Mouse (Mus musculus) spleen, embryonic (tissue): ENCODE data around the gene Abca7.

Experiments used
- CTCF ChIA-PET: fragments of 350-600 bp; sonication (Branson Sonifier 250); formaldehyde crosslinking; loops from one replicate; lab custom pipeline; 2022; lab: Charles Lee

Gene Abca7

DNA sequence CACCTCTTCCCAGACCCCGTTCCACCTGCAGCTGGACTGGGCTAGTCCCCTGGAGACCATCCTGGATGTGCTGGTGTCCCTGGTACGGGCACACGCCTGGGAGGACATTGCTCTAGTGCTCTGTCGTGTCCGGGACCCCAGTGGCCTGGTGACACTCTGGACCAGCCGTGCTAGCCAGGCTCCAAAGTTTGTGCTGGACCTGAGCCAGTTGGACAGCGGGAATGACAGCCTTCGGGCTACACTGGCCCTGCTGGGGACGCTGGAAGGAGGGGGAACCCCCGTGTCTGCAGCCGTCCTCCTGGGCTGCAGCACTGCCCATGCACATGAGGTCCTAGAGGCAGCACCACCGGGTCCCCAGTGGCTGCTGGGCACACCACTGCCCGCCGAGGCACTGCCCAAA lies 23.5 kb upstream of the Abca7 start:
- CTCF ChIA-PET = no interaction called here

DNA sequence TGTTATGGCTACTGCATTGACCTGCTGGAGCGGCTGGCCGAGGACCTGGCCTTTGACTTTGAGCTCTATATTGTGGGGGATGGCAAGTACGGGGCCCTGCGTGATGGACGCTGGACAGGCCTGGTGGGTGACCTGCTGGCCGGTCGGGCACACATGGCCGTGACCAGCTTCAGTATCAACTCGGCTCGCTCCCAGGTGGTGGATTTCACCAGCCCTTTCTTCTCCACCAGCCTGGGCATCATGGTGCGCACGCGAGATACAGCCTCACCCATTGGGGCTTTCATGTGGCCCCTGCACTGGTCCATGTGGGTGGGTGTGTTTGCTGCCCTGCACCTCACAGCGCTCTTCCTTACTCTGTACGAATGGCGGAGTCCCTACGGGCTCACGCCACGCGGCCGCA lies 22.2 kb upstream of the Abca7 start:
- CTCF ChIA-PET = no interaction called here

DNA sequence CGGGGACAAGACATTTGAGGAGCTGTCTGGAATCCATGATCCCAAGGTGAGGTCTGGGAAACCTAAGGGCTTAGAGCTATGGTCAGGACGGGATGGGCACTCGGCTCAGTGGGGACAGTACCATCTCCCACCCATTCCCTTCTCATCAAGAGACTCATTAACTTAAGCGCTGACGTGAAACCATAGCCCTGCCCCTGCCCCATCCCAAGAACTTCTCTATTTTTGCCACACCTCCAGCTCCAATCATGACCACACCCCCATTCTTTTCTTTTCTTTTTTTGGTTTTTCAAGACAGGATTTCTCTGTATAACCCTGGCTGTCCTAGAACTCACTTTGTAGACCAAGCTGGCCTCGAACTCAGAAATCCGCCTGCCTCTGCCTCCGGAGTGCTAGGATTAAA lies 21.6 kb upstream of the Abca7 start:
- CTCF ChIA-PET = no interaction called here

DNA sequence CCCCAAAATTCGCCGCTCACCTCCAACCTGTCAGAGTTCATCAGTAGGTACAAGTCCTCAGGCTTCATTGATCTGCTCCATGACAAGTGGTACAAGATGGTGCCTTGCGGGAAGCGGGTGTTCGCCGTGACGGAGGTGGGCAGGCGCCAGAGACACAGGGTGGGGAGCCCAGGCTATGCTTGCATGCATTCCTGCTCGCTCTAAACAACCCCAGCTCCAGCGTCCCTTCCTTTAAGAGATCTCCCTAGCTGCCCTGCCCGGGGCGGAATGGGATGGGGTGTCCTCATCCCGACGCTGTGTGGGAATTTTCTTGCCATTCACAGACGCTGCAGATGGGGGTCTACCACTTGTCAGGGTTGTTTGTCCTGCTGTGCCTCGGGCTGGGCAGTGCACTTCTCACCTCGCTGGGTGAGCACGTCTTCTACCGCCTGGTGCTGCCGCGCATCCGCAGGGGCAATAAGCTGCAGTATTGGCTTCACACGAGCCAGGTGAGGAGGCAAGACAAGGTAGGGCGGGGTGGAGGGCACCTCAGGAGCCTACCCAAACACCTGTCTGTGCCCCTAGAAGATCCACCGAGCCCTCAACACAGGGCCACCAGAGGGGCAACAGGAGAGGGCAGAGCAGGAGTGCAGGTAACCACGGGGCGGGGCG lies 20.1 kb upstream of the Abca7 start:
- CTCF ChIA-PET = no interaction called here

DNA sequence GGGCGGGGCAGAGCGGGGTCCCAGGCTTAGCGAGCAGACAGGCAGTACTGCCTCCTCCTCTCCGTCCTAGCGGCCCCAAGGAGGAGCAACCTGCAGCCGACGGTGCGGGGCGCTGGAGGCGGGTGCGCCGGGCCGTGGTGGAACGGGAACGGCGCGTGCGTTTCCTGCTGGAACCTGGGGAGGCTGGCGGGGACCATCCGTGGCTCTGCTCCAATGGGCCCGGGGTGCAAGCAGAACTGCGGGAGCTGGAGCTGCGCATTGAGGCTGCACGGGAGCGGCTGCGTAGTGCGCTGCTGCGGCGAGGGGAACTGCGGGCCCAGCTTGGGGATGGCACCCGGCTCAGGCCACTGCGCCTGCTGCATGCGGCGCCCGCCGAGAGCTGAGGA lies 19.6 kb upstream of the Abca7 start:
- CTCF ChIA-PET = no interaction called here

DNA sequence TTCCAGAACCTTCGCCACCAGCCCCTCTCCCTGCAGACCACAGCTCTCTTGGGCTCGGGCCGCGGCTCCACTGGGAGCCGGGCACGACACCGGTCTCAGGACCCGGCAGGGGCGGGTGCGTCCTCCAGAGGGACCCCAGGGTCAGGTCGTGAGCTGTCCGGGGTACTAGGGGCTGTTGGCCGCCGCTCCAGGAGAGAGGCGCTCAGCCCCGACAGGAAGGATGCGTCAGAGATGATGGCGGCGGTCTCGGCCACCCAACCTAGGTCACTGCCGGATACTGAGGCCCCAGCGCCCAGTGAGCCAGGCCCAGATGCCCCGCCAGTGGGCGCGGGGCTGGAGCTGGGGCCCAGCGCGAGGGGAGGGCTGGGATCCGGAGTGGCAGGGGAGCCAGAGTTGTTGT lies 19.0 kb upstream of the Abca7 start:
- CTCF ChIA-PET = no interaction called here

DNA sequence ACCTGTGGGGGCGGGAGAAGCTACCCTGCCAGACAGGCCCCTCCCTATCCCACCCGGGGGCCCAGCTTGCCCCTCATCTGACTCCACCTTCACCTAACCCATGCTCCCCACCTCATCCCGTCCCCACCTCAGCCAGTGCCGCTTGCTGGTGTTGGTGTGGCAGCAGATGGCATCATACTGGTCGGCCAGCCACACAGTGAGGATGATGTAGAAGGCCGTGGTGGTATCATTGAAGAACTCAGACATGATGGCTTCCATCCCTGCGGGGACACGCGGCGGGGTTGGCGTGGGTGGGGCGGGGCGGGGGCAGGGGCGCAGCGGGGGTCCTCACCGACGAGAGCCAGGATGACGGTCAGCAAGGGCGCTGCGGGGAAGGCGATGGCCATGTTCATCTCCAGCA lies 18.2 kb upstream of the Abca7 start:
- CTCF ChIA-PET = no interaction called here

DNA sequence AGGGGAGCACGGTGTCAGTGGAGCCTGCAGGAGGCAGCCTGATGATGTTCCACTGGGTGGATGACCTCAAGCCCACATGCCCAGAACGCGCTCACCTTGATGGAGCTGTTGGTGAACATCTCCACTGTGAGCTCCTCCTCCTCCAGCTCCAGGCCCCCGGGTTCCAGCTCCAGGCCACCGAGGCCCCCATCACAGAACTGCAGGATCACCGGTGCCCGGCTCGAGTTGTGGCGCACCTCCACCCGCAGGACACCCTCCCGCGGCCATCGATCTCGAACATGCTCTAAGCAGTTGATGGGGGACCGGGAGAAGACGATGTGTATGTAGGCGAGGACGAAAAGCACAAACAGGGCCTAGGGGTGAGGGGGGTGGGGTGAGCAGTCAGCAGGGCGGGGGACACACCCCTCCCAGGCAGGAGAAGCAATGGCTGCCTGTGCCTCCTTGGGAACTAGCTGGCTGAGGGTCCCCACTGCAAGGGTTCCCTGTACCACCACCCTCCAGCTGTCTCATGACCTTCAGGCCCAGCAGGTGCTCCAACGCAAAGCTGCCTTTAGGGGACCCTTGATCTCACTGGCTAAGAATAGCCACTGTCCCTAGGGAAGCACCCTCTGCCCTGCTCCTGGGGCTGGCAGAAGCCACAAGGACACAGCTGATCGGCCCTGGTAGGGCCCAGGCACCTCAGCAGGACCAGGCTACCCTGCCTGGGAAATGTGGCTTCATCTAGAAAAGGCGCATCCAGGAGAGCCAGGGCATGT lies 16.7 kb upstream of the Abca7 start:
- CTCF ChIA-PET = no interaction called here

DNA sequence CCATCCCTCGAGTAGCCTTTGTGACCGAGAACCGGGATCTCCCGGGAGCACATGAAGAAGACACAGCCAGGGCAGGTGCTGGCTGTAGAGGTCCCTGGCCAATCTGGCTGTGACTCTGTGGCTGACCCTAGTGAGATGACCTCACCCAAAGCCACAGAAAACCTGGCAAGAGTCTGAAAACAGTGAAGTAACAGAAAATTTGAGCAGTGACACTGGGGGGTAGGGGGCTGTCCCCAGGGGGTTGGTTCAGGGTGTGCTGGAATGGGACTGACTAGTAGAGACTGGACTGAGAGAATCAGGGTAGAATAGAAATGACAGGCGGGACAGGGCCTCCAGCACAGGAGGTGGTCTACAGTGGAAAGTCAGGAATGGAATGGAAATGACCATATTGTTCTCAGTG lies 13.1 kb upstream of the Abca7 start:
- CTCF ChIA-PET = no interaction called here

DNA sequence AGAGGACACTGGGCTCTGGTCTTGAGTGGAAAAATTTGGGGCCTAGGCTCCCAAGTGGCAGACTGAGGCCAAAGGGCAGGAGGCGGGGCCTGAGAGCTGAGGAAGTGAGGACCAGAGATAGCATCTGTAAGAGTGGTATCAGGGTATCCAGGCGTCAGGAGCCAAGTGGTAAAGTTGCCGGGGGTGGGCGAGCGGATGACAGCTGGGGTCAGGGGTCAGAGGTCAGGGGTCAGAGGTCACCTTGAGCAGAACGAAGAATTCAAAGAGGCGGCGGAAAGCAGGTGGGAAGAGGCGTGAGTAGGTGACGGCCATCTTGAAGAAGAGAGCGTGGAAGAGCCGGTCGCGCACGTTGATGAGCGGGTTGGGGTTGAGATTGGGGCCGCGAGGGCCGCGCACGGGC lies 12.6 kb upstream of the Abca7 start:
- CTCF ChIA-PET = no interaction called here

DNA sequence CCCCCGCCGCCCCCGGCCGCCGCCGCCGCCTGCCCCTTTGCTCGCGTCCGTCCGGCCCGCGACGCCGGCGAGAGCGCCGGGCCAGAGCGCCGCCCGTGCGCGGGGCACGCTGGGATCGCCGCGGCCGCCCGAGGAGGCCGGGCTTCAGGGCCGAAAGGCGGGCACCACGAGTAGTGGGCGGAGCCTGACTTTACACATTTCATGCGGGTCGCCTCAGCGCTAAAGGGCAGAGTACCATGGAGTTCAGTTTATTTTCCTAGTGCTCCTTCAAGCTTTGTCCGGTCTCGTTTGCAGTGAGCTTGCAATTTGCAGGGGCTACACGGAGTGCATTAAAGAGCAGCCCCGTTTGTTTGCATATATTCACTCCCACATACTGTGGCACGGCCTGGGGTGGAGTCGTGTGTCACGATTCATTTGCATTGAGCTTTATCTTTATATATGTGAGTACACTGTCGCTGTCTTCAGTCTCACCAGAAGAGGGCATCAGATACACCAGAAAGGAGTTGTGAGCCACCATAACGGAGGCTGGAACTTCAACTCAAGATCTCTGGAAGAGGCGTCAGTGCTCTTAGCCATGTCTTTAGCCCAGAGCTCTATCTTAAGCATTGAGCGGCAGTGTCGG lies 12.0 kb upstream of the Abca7 start, which contains the start of gene Tmem259:
Gene Tmem259 (minus strand): TSS at position 136 of the 622 bp plus-strand sequence.
- CTCF ChIA-PET = interaction anchor here (0.6 to 1.2 kb wide), 5 partner anchors 24 to 610 kb away, joined by 3 to 7 read pairs (median 3); partner anchors contain the start of gene Cbarp

DNA sequence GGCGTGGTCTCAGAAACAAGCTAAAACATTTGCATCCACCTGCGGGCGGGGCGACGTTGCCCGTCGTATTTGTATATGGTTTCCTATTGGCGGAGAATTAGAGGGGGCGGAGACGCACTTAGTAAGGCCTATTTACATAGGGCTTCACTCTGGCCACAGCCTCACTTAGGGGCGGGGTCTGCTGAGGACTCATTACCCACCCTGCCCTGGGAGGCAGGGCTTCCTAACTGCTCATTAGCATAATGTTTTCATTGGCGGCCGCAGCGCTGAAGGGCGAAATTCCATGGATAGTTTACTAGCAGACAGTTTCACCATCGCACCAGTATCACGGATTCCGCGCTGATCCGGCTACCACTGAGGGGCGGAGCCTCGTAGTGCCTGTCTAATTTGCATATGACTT lies 11.4 kb upstream of the Abca7 start:
- CTCF ChIA-PET = interaction anchor here (0.5 to 1.2 kb wide), 6 partner anchors 24 to 609 kb away, joined by 3 to 7 read pairs (median 3); partner anchors contain the start of gene Cbarp

DNA sequence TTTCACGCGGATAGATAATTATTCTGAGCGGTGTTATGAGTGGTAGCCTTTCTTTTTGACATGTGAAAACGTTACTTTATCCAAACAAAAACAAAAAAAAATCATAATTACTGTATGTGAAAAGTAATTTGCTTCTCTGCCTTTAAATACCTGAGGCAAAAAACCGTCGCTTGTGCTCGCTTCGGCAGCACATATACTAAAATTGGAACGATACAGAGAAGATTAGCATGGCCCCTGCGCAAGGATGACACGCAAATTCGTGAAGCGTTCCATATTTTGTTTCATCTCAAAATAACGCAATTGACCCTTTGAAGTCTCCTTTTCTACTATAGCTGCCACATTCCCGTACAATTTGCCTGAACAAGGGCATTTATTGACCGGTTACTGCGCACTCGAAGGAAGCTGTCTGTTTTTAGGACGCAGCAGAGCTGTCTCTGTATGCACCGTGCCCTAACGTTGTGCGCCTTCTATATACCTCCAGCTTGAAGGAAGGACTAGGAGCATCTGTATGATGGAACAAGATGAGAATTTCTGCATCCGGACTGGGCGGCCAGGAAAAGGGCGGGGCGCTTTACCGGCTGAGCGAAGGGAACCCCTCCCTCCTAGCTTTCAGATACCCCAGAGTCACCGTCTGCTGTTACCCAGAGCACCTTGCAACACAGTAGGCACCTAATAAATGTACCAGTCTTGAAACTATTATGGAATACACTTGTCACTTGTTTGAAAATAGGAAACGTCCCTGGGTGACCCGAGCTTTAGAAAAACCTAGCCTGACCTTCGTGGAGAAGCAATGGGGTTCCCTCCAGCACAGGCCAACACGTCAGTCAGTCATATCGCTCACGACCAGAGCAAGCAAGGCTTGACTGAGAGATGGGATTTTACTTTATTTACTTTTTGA lies 10.7 kb upstream of the Abca7 start:
- CTCF ChIA-PET = interaction anchor here (0.5 to 1.2 kb wide), 3 partner anchors 57 to 608 kb away, joined by 3 read pairs; no protein-coding TSS in a partner anchor

DNA sequence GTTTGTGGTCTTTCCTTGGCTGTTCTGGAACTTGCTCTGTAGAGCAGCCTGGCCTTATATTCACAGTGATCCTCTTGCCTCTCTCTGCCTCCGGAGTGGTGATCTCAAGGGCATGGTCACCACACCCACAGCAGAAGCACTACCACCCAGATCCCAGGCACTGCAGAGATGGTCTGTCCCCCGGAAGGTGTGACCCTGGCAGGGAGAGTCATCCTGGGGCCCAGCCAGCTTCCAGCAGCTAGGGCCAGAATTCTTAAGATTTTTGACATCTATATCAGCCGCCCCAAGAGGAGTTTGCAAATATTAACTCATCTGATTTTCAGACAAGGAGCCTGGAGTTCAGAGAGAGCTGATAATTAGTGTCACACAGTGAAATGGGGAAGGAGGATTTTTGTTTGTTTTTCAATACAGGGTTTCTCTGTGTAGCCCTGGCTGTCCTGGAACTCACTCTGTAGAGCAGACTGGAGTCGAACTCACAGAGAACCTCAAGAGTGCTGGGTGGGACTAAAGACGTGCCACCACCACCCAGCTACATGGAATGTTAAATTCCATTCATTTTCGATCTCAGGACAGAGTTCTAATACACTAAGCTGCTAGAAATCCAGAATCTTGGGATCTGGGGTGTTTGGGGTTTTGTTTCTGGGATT lies 9.9 kb upstream of the Abca7 start:
- CTCF ChIA-PET = interaction anchor here (0.6 to 1.2 kb wide), 4 partner anchors 50 to 919 kb away, joined by 3 to 9 read pairs (median 3); partner anchors contain the start of gene Arid3a

DNA sequence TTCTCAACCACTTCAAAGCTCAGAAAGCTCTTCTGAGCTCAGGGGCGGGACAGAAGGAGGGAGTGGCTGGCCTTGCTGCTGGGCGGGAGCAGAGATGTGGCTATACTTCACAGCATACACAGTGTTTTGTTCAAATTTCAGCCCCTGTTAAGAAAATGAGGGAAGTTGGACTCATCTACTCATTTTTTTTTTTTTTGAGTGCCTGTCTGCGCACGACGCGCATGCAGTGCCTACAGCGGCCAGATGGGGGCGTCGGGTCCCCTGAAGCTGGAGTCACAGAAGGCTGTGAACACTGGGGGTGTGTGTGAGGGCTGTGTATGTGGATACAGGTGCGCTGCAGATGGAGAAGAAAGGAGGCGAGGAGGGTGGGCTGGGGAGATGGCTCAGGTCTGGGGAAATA lies 9.3 kb upstream of the Abca7 start:
- CTCF ChIA-PET = interaction anchor here (0.6 to 1.2 kb wide), 5 partner anchors 46 to 919 kb away, joined by 3 to 9 read pairs (median 3); partner anchors contain the start of gene Arid3a

DNA sequence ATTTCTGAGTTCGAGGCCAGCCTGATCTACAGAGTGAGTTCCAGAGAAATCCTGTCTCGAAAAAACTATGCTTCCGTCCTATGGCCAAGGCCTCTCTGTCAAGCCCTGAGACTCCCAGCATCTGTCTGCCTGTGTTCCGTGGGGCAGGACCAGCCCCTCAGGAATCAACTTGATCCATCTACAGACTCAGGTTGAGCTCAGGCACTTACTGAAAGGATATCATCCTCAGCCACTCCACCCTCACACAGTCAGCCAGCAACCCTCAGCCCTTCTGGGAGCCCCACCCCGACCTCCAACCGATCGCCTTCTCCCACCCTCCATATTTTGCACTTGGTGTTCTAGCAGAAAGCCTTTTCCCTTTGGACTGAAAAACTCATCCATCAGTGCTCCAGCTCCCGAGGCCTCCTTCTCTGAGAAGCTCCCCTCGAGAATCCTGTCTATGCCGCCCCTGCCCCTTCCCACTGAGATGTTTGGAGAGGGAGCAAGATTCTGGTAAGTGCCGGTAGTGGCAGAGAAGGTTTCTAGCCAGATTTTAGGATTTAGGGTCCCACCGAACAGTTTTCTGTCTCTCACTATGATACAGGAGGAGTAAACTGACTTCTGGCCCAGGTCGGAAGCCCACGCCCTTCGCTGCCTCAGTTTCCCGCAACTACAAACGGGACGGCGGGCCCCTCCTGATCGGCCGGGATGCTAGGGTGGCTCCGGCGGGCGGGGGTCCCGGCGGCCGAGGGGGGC lies 8.4 kb upstream of the Abca7 start:
- CTCF ChIA-PET = interaction anchor here (1.0 kb wide), 1 partner anchor 46 kb away, joined by 4 read pairs; no protein-coding TSS in a partner anchor

DNA sequence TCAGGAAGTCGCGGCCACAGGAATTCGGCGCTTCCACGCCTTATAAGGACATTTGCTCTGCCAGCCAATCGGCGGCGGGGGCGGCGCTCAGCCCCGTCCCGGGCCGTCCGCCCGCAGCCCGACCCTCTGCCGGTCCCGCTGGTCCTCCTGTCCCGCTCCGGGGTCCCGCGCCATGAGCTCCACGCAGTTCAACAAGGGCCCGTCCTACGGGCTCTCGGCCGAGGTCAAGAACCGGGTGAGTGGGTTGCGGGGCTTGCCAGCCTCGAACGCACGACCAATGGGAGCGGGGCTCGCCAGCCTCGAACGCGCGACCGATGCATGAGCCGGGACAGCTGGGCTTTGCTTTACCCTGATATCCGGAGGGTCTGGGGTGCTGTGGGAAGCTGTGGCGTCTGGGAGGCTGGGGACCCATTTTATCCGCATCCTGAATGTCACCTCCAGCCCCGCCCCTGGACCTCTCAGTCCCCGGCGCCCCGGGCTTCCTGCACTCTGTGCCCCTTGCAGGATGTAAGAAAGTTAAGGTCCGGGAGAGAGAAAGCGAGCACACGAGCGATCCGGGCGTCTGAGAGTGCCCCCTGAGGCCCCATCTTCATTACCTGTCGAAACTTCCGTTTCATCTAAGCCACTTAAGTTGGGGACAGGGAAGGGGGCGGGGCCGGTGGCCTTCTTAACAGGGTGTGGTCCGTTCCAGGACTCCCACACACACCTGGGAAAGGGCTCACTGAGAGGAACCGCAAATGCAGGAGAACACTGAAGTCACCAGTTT lies 7.6 kb upstream of the Abca7 start, which contains the start of gene Cnn2:
Gene Cnn2 (plus strand): TSS at position 79 of the 766 bp plus-strand sequence.
- CTCF ChIA-PET = interaction anchor here (1.0 to 1.3 kb wide), 3 partner anchors 29 to 153 kb away, joined by 4 to 7 read pairs (median 5); partner anchors contain the start of genes Arhgap45 and Cbarp

DNA sequence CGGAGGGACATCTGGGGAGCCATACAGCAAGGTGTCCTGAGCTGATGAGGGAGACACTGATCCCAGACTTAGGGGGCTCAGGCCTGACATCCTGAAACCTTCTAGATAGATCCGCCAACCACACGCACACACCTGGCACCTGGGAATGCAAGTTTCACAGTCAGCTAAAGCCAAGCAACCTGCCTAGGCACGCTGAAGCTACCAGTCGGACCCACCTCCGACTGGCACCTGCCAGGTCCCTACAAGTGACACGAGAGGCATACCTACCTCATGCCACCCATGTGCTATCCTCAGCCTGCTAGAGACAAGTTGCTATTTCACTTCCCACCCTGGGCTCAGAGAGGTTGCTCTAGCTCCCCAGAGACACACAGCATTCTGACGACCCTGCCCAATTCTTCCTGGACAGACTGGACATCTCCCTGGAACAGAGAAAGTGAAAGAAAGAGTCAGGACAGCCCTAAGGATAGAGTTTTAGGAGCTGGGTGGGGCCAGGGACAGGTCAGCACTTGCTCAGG lies 7.0 kb upstream of the Abca7 start:
- CTCF ChIA-PET = interaction anchor here (1.0 to 1.3 kb wide), 2 partner anchors 28 to 152 kb away, joined by 5 to 7 read pairs; partner anchors contain the start of genes Arhgap45 and Cbarp
